Mouse (Mus musculus): Measurements from ENCODE around the gene Stc2. TPM values are rescaled to one million over a fixed set of nuclear protein-coding genes. Genes with fewer than 3 reads are reported as not detected.

Stc2 gene
- polyA plus RNA-seq, 1 experiment from 2014 or later = 1.6 TPM

DNA sequence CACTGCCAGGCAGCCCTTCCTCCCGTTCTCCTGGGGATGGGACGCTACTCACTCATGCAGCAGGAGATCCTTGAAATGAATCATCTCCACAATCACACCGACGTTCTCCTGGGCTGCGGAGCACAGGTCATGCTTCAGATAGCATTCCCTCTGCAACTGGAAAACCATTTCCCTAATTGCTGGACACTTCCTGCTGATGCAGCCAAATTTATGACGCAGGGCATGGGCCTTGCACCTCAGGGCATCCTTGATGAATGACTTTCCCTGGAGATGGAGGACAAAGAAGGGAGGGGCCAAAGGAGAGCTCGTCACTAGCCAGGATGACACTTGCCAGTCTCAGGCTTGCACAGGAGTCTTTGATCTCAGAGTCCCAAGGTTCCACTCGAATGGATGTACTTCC lies 4.6 kb downstream of the Stc2 start:
- H3K27ac ChIP-seq = no peak overlapping the region
- WGBS = 72% methylated on average over 8 of the region's 8 CpGs
- no peaks in the 10 kb centered on the region for H3K9me3 ChIP-seq
- peaks cover 23% of the 10 kb centered on the region for H3K27me3 ChIP-seq
- no peak overlapping the region for H3K9ac ChIP-seq
- peaks cover 4% of the 10 kb centered on the region; the same call in 1 of the 2 replicates for H3K4me1 ChIP-seq
- H3K36me3 ChIP-seq = no peaks in the 10 kb centered on the region
- H3K4me2 ChIP-seq (replicated peaks) = no peak overlapping the region
- no peak overlapping the region for H3K4me3 ChIP-seq
- ATAC-seq (ENCODE audit: insufficient number of reproducible peaks, insufficient read depth, low FRiP score, low TSS enrichment) = no peak

GRCm38 (mm10) chr11:31362856-31363255 lies 7.0 kb downstream of the Stc2 start:
- no peaks in the 10 kb centered on the region for H3K36me3 ChIP-seq
- no peak overlapping the region for H3K4me2 ChIP-seq (replicated peaks)
- H3K4me3 ChIP-seq = no peak overlapping the region
- H3K9me3 ChIP-seq = no peaks in the 10 kb centered on the region
- no peaks in the 10 kb centered on the region for H3K4me1 ChIP-seq
- H3K27me3 ChIP-seq = peaks cover 11% of the 10 kb centered on the region
- ATAC-seq (ENCODE audit: insufficient number of reproducible peaks, insufficient read depth, low FRiP score, low TSS enrichment) = no peak
- H3K27ac ChIP-seq = no peak overlapping the region
- H3K9ac ChIP-seq = no peak overlapping the region
- 88% methylated on average over 1 of the region's 1 CpGs for WGBS

GRCm38 (mm10) chr11:31362330-31362729 lies 7.5 kb downstream of the Stc2 start:
- H3K4me2 ChIP-seq (replicated peaks) = no peak overlapping the region
- no peak overlapping the region for H3K4me3 ChIP-seq
- no peak overlapping the region for H3K9ac ChIP-seq
- H3K4me1 ChIP-seq = no peaks in the 10 kb centered on the region
- WGBS = 69% methylated on average over 3 of the region's 3 CpGs
- H3K36me3 ChIP-seq = no peaks in the 10 kb centered on the region
- no peak for ATAC-seq (ENCODE audit: insufficient number of reproducible peaks, insufficient read depth, low FRiP score, low TSS enrichment)
- no peaks in the 10 kb centered on the region for H3K9me3 ChIP-seq
- H3K27ac ChIP-seq = no peak overlapping the region
- H3K27me3 ChIP-seq = peaks cover 8% of the 10 kb centered on the region

- no peaks in the 10 kb centered on the region for H3K9me3 ChIP-seq
- ATAC-seq (ENCODE audit: insufficient number of reproducible peaks, insufficient read depth, low FRiP score, low TSS enrichment) = no peak
- H3K36me3 ChIP-seq = no peaks in the 10 kb centered on the region
- H3K4me3 ChIP-seq = no peak overlapping the region
- no peaks in the 10 kb centered on the region for H3K27me3 ChIP-seq
- H3K4me1 ChIP-seq = no peaks in the 10 kb centered on the region
- no peak overlapping the region for H3K9ac ChIP-seq
- WGBS = 90% methylated on average over 4 of the region's 4 CpGs
- H3K27ac ChIP-seq = no peak overlapping the region
- no peak overlapping the region for H3K4me2 ChIP-seq (replicated peaks)
Measured at GRCm38 (mm10) chr11:31361047-31361446, 8.8 kb downstream of the Stc2 start.

- H3K9ac ChIP-seq = no peak overlapping the region
- WGBS = 77% methylated on average over 6 of the region's 6 CpGs
- H3K4me1 ChIP-seq = no peaks in the 10 kb centered on the region
- no peak overlapping the region for H3K27ac ChIP-seq
- H3K9me3 ChIP-seq = no peaks in the 10 kb centered on the region
- H3K4me2 ChIP-seq (replicated peaks) = no peak overlapping the region
- no peak for ATAC-seq (ENCODE audit: insufficient number of reproducible peaks, insufficient read depth, low FRiP score, low TSS enrichment)
- H3K4me3 ChIP-seq = no peak overlapping the region
- no peaks in the 10 kb centered on the region for H3K27me3 ChIP-seq
- H3K36me3 ChIP-seq = no peaks in the 10 kb centered on the region
Measured at GRCm38 (mm10) chr11:31359283-31359902, 10.5 kb downstream of the Stc2 start.

DNA sequence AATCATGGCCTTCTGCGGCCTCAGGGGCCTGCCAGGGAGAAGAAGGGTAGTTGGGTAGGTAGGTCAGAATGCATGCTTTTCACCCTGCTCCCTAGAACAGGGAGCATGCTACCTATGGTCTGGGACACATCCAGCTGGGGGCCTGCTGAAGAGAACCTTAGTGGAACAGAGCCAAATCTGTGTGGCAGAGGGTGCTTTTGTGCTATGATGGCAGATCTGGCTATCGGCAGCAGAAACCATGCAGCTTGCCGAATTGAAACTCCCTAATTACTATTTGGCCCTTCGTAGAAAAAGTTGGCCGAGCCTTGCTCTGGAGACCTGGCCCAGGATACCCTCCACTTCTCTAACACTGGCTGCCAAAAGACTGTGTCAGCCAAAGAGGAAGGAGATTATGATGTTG lies 11.4 kb downstream of the Stc2 start:
- H3K27me3 ChIP-seq = no peaks in the 10 kb centered on the region
- no peak for ATAC-seq (ENCODE audit: insufficient number of reproducible peaks, insufficient read depth, low FRiP score, low TSS enrichment)
- 83% methylated on average over 5 of the region's 5 CpGs for WGBS

GRCm38 (mm10) chr11:31356866-31357265 lies 13.0 kb downstream of the Stc2 start:
- Histone ChIP-seq H3K4me3 (no peak overlapping the region), H3K4me1 (no peaks in the 10 kb centered on the region), H3K27ac (no peak overlapping the region), H3K9me3 (no peaks in the 10 kb centered on the region), H3K9ac (no peak overlapping the region), H3K27me3 (no peaks in the 10 kb centered on the region), H3K4me2 (replicated peaks) (no peak overlapping the region), H3K36me3 (no peaks in the 10 kb centered on the region)
- ATAC-seq (ENCODE audit: insufficient number of reproducible peaks, insufficient read depth, low FRiP score, low TSS enrichment) = no peak

More for the DNA sequence above, 11.4 kb downstream of the Stc2 start:
- Histone ChIP-seq H3K4me2 (replicated peaks) (no peak overlapping the region), H3K4me3 (no peak overlapping the region), H3K4me1 (no peaks in the 10 kb centered on the region), H3K36me3 (no peaks in the 10 kb centered on the region), H3K9me3 (no peaks in the 10 kb centered on the region), H3K27ac (no peak overlapping the region), H3K9ac (no peak overlapping the region)

- Histone ChIP-seq H3K9me3 (no peaks in the 10 kb centered on the region), H3K27ac (no peak overlapping the region), H3K27me3 (no peaks in the 10 kb centered on the region), H3K36me3 (no peaks in the 10 kb centered on the region), H3K4me2 (replicated peaks) (no peak overlapping the region), H3K4me3 (no peak overlapping the region), H3K4me1 (no peaks in the 10 kb centered on the region), H3K9ac (no peak overlapping the region)
- 100% methylated on average over 1 of the region's 1 CpGs for WGBS
- no peak for ATAC-seq (ENCODE audit: insufficient number of reproducible peaks, insufficient read depth, low FRiP score, low TSS enrichment)
Measured at GRCm38 (mm10) chr11:31355737-31356136, 14.1 kb downstream of the Stc2 start.

GRCm38 (mm10) chr11:31354514-31354913 lies 15.4 kb downstream of the Stc2 start:
- no peaks in the 10 kb centered on the region for H3K9me3 ChIP-seq
- no peaks in the 10 kb centered on the region for H3K4me1 ChIP-seq
- H3K27me3 ChIP-seq = no peaks in the 10 kb centered on the region
- no peak overlapping the region for H3K4me2 ChIP-seq (replicated peaks)
- H3K4me3 ChIP-seq = no peak overlapping the region
- H3K36me3 ChIP-seq = no peaks in the 10 kb centered on the region
- H3K27ac ChIP-seq = no peak overlapping the region
- ATAC-seq (ENCODE audit: insufficient number of reproducible peaks, insufficient read depth, low FRiP score, low TSS enrichment) = no peak
- H3K9ac ChIP-seq = no peak overlapping the region
- WGBS = 81% methylated on average over 1 of the region's 1 CpGs

Other genes with a start within 250 kb of the Stc2 start
- not detected in 2 replicates for gene Gm17332, start 187.6 kb downstream of the Stc2 start, polyA plus RNA-seq (2016; fragmentation: Nextera tagmentation; extraction: Ambion mirVana)

Data from embryonic facial prominence, embryonic 12.5 days (tissue).